Mouse (Mus musculus) testis, adult 2 months (tissue): ENCODE data around the gene U2af2.

Experiments
- CTCF ChIP-seq: fragments of 200-500 bp; IDR thresholded peaks from 2 replicates; pipeline ENCODE4 v1.5.1; 2012; ENCODE audit warnings: low read depth, mild to moderate bottlenecking, inconsistent platforms, low read length, moderate library complexity; ENCODE audit not compliant: control insufficient read depth, insufficient read depth, insufficient replicate concordance
- POLR2A ChIP-seq: fragments of 200-500 bp; IDR thresholded peaks from 2 replicates; pipeline ENCODE4 v1.6.1; 2012; ENCODE audit warnings: low read depth, mild to moderate bottlenecking, inconsistent platforms, low read length, moderate library complexity; ENCODE audit not compliant: control insufficient read depth

GRCm38 (mm10) chr7:5101066-5101663 is 39.2 kb downstream of the U2af2 start:
- no peak for TF ChIP-seq CTCF
- no peak for TF ChIP-seq POLR2A
